Mouse (Mus musculus) bone marrow, adult 2 months (tissue): Measurements from ENCODE around the gene Meig1. TPM values are rescaled to one million over a fixed set of nuclear protein-coding genes. Genes with fewer than 3 reads are reported as not detected.
"Not testable (repeated sequence)": the region's sequence is repeated elsewhere in the genome, so short reads cannot be mapped to it uniquely, and the experiment has no call there.

Source experiments
- H3K27ac ChIP-seq: fragments of 200-500 bp; 2 replicates; pipeline ENCODE4 v1.5.1; 2012; ENCODE audit warnings: low read depth, mild to moderate bottlenecking, control low read depth, inconsistent platforms, low read length; ENCODE audit not compliant: control insufficient read depth, poor library complexity, insufficient read depth
- H3K4me1 ChIP-seq: fragments of 200-500 bp; 2 replicates; pipeline ENCODE4 v1.6.1; 2011; ENCODE audit warnings: low read length; ENCODE audit not compliant: control insufficient read depth, insufficient read depth
- H3K4me3 ChIP-seq: fragments of 200-500 bp; replicated peaks from 2 replicates; pipeline ENCODE3; 2011; ENCODE audit warnings: mild to moderate bottlenecking, low read depth, low read length, control low read depth; ENCODE audit not compliant: control insufficient read depth
- CTCF ChIP-seq: fragments of 200-500 bp; IDR thresholded peaks from 2 replicates; pipeline ENCODE4 v1.5.1; 2011; ENCODE audit warnings: low read length, control low read depth; ENCODE audit not compliant: control insufficient read depth, insufficient read depth
- POLR2A ChIP-seq: fragments of 200-500 bp; IDR thresholded peaks from 2 replicates; pipeline ENCODE4 v1.6.1; 2011; ENCODE audit warnings: low read depth, mild to moderate bottlenecking, control low read depth, low read length, borderline replicate concordance; ENCODE audit not compliant: control insufficient read depth
- WGBS: fragments of 180-500 bp; shearing (Covaris S2); methylation state at CpG from one replicate; pipeline ENCODE4 v1.1.7; 2018; 5-methylcytosine and 5-hydroxymethylcytosine counted together
- polyA plus RNA-seq: library from polyadenylated mRNA; stranded (reverse); fragments of >200 nt; gene quantifications from 2 replicates; pipeline ENCODE4 v1.2.4, GENCODE M21; 2011; ENCODE audit warnings: low replicate concordance; ENCODE audit not compliant: missing spikeins, insufficient read depth, insufficient read length

Gene Meig1
- polyA plus RNA-seq, 1 experiment: not detected

- Histone ChIP-seq H3K27ac (no peak overlapping the region), H3K4me3 (no peak overlapping the region), H3K4me1 (no peaks in the 10 kb centered on the region)
- no peak for TF ChIP-seq POLR2A
- no peak for TF ChIP-seq CTCF
- WGBS: 91% methylated on average over 9 of the region's 9 CpGs
These were observed 8.5 kb upstream of the Meig1 start for GRCm38 (mm10) chr2:3430956-3431355.

- H3K4me3 ChIP-seq: peak overlapping the region; percentile 93
- H3K27ac ChIP-seq: peak overlapping the region; percentile 65; the same call in 1 of the 2 replicates
These were observed 2.1 kb upstream of the Meig1 start for GRCm38 (mm10) chr2:3424579-3424910.

GRCm38 (mm10) chr2:3423841-3424578 lies 1.6 kb upstream of the Meig1 start, which contains the start of gene Dclre1c:
Dclre1c (plus strand) TSS chr2:3424131.
- Histone ChIP-seq H3K4me1 (no peaks in the 10 kb centered on the region; the same call in 1 of the 2 replicates), H3K27ac (peak within 1 kb of the TSS; percentile 65), H3K4me3 (peak within 1 kb of the TSS; percentile 93)
- under 1% methylated on average over 29 of the region's 29 CpGs for WGBS
- no peak for TF ChIP-seq CTCF
- peak; percentile 49; the same call in 1 of the 2 replicates for TF ChIP-seq POLR2A

More at GRCm38 (mm10) chr2:3424579-3424910, 2.1 kb upstream of the Meig1 start:
- TF ChIP-seq CTCF (no peak), POLR2A (no peak)
- WGBS: 1% methylated on average over 9 of the region's 10 CpGs
- no peaks in the 10 kb centered on the region; the same call in 1 of the 2 replicates for H3K4me1 ChIP-seq

GRCm38 (mm10) chr2:3420157-3420556 lies 2.3 kb downstream of the Meig1 start:
- no peak overlapping the region for H3K27ac ChIP-seq
- TF ChIP-seq POLR2A (no peak), CTCF (no peak)
- H3K4me3 ChIP-seq: no peak overlapping the region
- WGBS: 57% methylated on average over 4 of the region's 4 CpGs
- no peaks in the 10 kb centered on the region; the same call in 1 of the 2 replicates for H3K4me1 ChIP-seq

GRCm38 (mm10) chr2:3418883-3419431 lies 3.5 kb downstream of the Meig1 start:
- H3K4me3 ChIP-seq: peak overlapping the region; percentile 77
- peak; percentile 18; the same call in 1 of the 2 replicates for TF ChIP-seq POLR2A
- TF ChIP-seq CTCF: no peak
- H3K4me1 ChIP-seq: no peaks in the 10 kb centered on the region; the same call in 1 of the 2 replicates
- no peak overlapping the region for H3K27ac ChIP-seq
- under 1% methylated on average over 38 of the region's 38 CpGs for WGBS

GRCm38 (mm10) chr2:3415676-3416075 lies 6.8 kb downstream of the Meig1 start:
- WGBS: 86% methylated on average over 1 of the region's 1 CpGs

GRCm38 (mm10) chr2:3414241-3414640 lies 8.2 kb downstream of the Meig1 start:
- Histone ChIP-seq H3K27ac (no peak overlapping the region), H3K4me1 (no peaks in the 10 kb centered on the region), H3K4me3 (no peak overlapping the region)
- WGBS: 51% methylated on average over 4 of the region's 4 CpGs
- TF ChIP-seq POLR2A (no peak), CTCF (peak; percentile 73)

More at GRCm38 (mm10) chr2:3415676-3416075, 6.8 kb downstream of the Meig1 start:
- no peaks in the 10 kb centered on the region; the same call in 1 of the 2 replicates for H3K4me1 ChIP-seq
- no peak overlapping the region for H3K27ac ChIP-seq
- no peak overlapping the region for H3K4me3 ChIP-seq
- no peak for TF ChIP-seq POLR2A
- no peak for TF ChIP-seq CTCF

- Histone ChIP-seq H3K4me3 (no peak overlapping the region), H3K4me1 (no peaks in the 10 kb centered on the region), H3K27ac (no peak overlapping the region)
- TF ChIP-seq POLR2A (no peak), CTCF (no peak)
- 46% methylated on average over 7 of the region's 7 CpGs for WGBS
These were observed 14.7 kb downstream of the Meig1 start for GRCm38 (mm10) chr2:3407756-3408155.

- H3K4me1 ChIP-seq: no peaks in the 10 kb centered on the region
- H3K27ac ChIP-seq: no peak overlapping the region
- WGBS: 79% methylated on average over 4 of the region's 4 CpGs
- TF ChIP-seq CTCF (no peak), POLR2A (no peak)
- H3K4me3 ChIP-seq: no peak overlapping the region
These were observed 16.5 kb downstream of the Meig1 start for GRCm38 (mm10) chr2:3405981-3406380.

GRCm38 (mm10) chr2:3397110-3397509 lies 25.3 kb downstream of the Meig1 start, which contains the start of gene Olah:
Olah (minus strand) TSS chr2:3397210.
- H3K4me1 ChIP-seq, H3K27ac ChIP-seq, H3K4me3 ChIP-seq: not testable (repeated sequence)
- 72% methylated on average over 10 of the region's 10 CpGs for WGBS
